Mouse (Mus musculus) myocyte (in vitro differentiated cells): ENCODE data around the gene Tbx5. TPM values are rescaled to one million over a fixed set of nuclear protein-coding genes. Genes with fewer than 3 reads are reported as not detected.

Experiments used
- H3K27me3 ChIP-seq: one replicate; pipeline ENCODE4 v1.6.1; 2011; ENCODE audit not compliant: control insufficient read depth, insufficient read depth, insufficient read length
- H3K36me3 ChIP-seq: one replicate; pipeline ENCODE4 v1.6.1; 2011; ENCODE audit not compliant: control insufficient read depth, insufficient read depth
- H3K4me2 ChIP-seq: one replicate; pipeline ENCODE4 v1.6.1; 2011; ENCODE audit warnings: low read depth, control low read depth
- H3K4me3 ChIP-seq: one replicate; pipeline ENCODE4 v1.5.1; 2011; ENCODE audit warnings: mild to moderate bottlenecking, control low read depth, moderate library complexity
- H3K79me2 ChIP-seq: one replicate; pipeline ENCODE4 v1.6.1; 2011; ENCODE audit not compliant: control insufficient read depth, insufficient read depth
- H3ac ChIP-seq: one replicate; pipeline ENCODE4 v1.6.1; 2011; ENCODE audit not compliant: control insufficient read depth, insufficient read length
- CEBPB ChIP-seq: IDR thresholded peaks from 2 replicates; pipeline ENCODE4 v1.6.1; 2011; ENCODE audit warnings: mild to moderate bottlenecking, moderate library complexity; ENCODE audit not compliant: poor library complexity, insufficient read depth, severe bottlenecking
- E2F4 ChIP-seq: IDR thresholded peaks from one replicate; pipeline ENCODE4 v1.6.1; 2011; ENCODE audit warnings: mild to moderate bottlenecking, control low read depth, moderate library complexity; ENCODE audit not compliant: insufficient read depth
- MAX ChIP-seq: IDR thresholded peaks from one replicate; pipeline ENCODE4 v1.6.1; 2011; ENCODE audit warnings: low read depth, mild to moderate bottlenecking, control low read depth
- MYOD1 ChIP-seq, 3 experiments: IDR thresholded peaks; one replicate each; pipeline ENCODE4 v1.6.1; 2011; ENCODE audit warnings: control low read depth in 2 of 3, low read depth in 2 of 3, mild to moderate bottlenecking in 2 of 3, moderate library complexity in 1 of 3; ENCODE audit not compliant: insufficient read length in 2 of 3, control insufficient read depth in 1 of 3
- MYOG ChIP-seq, 3 experiments: IDR thresholded peaks; one replicate each; pipeline ENCODE4 v1.6.1; 2011; ENCODE audit warnings: control low read depth in 2 of 3, low read depth in 2 of 3, mild to moderate bottlenecking in 2 of 3; ENCODE audit not compliant: insufficient read length in 2 of 3, control insufficient read depth in 1 of 3, insufficient read depth in 1 of 3
- POLR2A ChIP-seq: IDR thresholded peaks from one replicate; pipeline ENCODE4 v1.6.1; 2011; ENCODE audit warnings: low read depth, mild to moderate bottlenecking, control low read depth, moderate library complexity; ENCODE audit not compliant: insufficient read length
- POLR2AphosphoS2 ChIP-seq: IDR thresholded peaks from one replicate; pipeline ENCODE4 v1.6.1; 2011; ENCODE audit warnings: low read depth, control low read depth; ENCODE audit not compliant: insufficient read length
- REST ChIP-seq: IDR thresholded peaks from one replicate; pipeline ENCODE4 v1.6.1; 2011; ENCODE audit warnings: mild to moderate bottlenecking, control low read depth, moderate library complexity; ENCODE audit not compliant: insufficient read depth, insufficient read length
- SRF ChIP-seq: IDR thresholded peaks from one replicate; pipeline ENCODE4 v1.6.1; 2011; ENCODE audit warnings: low read depth; ENCODE audit not compliant: control insufficient read depth, insufficient read length
- TCF12 ChIP-seq: IDR thresholded peaks from one replicate; pipeline ENCODE4 v1.6.1; 2011; ENCODE audit warnings: mild to moderate bottlenecking, control low read depth; ENCODE audit not compliant: poor library complexity, insufficient read depth, severe bottlenecking
- TCF3 ChIP-seq: IDR thresholded peaks from one replicate; pipeline ENCODE4 v1.6.1; 2011; ENCODE audit warnings: low read depth, control low read depth; ENCODE audit not compliant: insufficient read length
- USF1 ChIP-seq: IDR thresholded peaks from one replicate; pipeline ENCODE4 v1.6.1; 2011; ENCODE audit warnings: low read depth, mild to moderate bottlenecking, control low read depth, moderate library complexity
- polyA plus RNA-seq: library from polyadenylated mRNA; unstranded; fragments of >200 nt; fragmentation: generic; extraction: Trizol; gene quantifications from one replicate; pipeline ENCODE4 v1.2.1, GENCODE M21; 2012; ENCODE audit warnings: missing spikeins

The Tbx5 gene
- polyA plus RNA-seq, 1 experiment = not detected

- TF ChIP-seq TCF12 = no peak
- no peak for TF ChIP-seq MYOG (IDR thresholded peaks at IDR 0.05; ENCODE audit: control insufficient read depth in 1 of 3, insufficient read depth in 1 of 3, insufficient read length in 2 of 3, low read depth in 2 of 3)
- TF ChIP-seq MYOD1 (IDR thresholded peaks at IDR 0.05; ENCODE audit: control insufficient read depth in 1 of 3, insufficient read length in 2 of 3, low read depth in 2 of 3) = no peak
- TF ChIP-seq POLR2A = no peak
- no peak for TF ChIP-seq POLR2AphosphoS2
- no peak for TF ChIP-seq USF1
- Histone ChIP-seq H3ac (no peak overlapping the region), H3K36me3 (no peaks in the 10 kb centered on the region), H3K27me3 (peaks cover 48% of the 10 kb centered on the region), H3K4me2 (no peak overlapping the region), H3K79me2 (no peaks in the 10 kb centered on the region), H3K4me3 (no peak overlapping the region)
These were observed 11.0 kb upstream of the Tbx5 start for GRCm38 (mm10) chr5:119821506-119821905.

- H3K4me2 ChIP-seq = no peak overlapping the region
- TF ChIP-seq TCF12 (no peak), USF1 (no peak), REST (no peak), MYOD1 (IDR thresholded peaks at IDR 0.05; ENCODE audit: control insufficient read depth in 1 of 3, insufficient read length in 2 of 3, low read depth in 2 of 3) (no peak), POLR2AphosphoS2 (no peak), CEBPB (no peak), MYOG (IDR thresholded peaks at IDR 0.05; ENCODE audit: control insufficient read depth in 1 of 3, insufficient read depth in 1 of 3, insufficient read length in 2 of 3, low read depth in 2 of 3) (no peak), TCF3 (no peak)
These were observed 5.1 kb upstream of the Tbx5 start for GRCm38 (mm10) chr5:119827341-119827740.

GRCm38 (mm10) chr5:119830611-119831010 is 1.9 kb upstream of the Tbx5 start:
- Histone ChIP-seq H3K36me3 (no peaks in the 10 kb centered on the region), H3K79me2 (no peaks in the 10 kb centered on the region), H3K4me3 (no peak overlapping the region), H3K4me2 (no peak overlapping the region), H3ac (no peak overlapping the region), H3K27me3 (peaks cover 49% of the 10 kb centered on the region)
- TF ChIP-seq MAX = no peak
- TF ChIP-seq USF1 = no peak
- TF ChIP-seq MYOD1 (IDR thresholded peaks at IDR 0.05; ENCODE audit: control insufficient read depth in 1 of 3, insufficient read length in 2 of 3, low read depth in 2 of 3) = no peak
- no peak for TF ChIP-seq CEBPB

More at GRCm38 (mm10) chr5:119827341-119827740, 5.1 kb upstream of the Tbx5 start:
- Histone ChIP-seq H3K4me3 (no peak overlapping the region), H3ac (no peak overlapping the region), H3K27me3 (peaks cover 46% of the 10 kb centered on the region), H3K36me3 (no peaks in the 10 kb centered on the region), H3K79me2 (no peaks in the 10 kb centered on the region)

GRCm38 (mm10) chr5:119831201-119831771 is 1.2 kb upstream of the Tbx5 start:
- H3K36me3 ChIP-seq = no peaks in the 10 kb centered on the region
- peaks cover 54% of the 10 kb centered on the region for H3K27me3 ChIP-seq
- H3K79me2 ChIP-seq = no peaks in the 10 kb centered on the region
- H3K4me3 ChIP-seq = no peak overlapping the region
- H3K4me2 ChIP-seq = no peak overlapping the region
- H3ac ChIP-seq = no peak overlapping the region
- no peak for TF ChIP-seq SRF
- TF ChIP-seq MYOG (IDR thresholded peaks at IDR 0.05; ENCODE audit: control insufficient read depth in 1 of 3, insufficient read depth in 1 of 3, insufficient read length in 2 of 3, low read depth in 2 of 3) = no peak
- no peak for TF ChIP-seq MAX
- no peak for TF ChIP-seq POLR2AphosphoS2
- TF ChIP-seq TCF3 = no peak
- no peak for TF ChIP-seq E2F4
- TF ChIP-seq REST = no peak
- TF ChIP-seq POLR2A = no peak
- no peak for TF ChIP-seq USF1
- no peak for TF ChIP-seq TCF12
- no peak for TF ChIP-seq CEBPB
- no peak for TF ChIP-seq MYOD1 (IDR thresholded peaks at IDR 0.05; ENCODE audit: control insufficient read depth in 1 of 3, insufficient read length in 2 of 3, low read depth in 2 of 3)

GRCm38 (mm10) chr5:119831791-119832478 is 533 bp upstream of the Tbx5 start:
- Histone ChIP-seq H3K4me3 (no peak overlapping the region), H3K79me2 (no peaks in the 10 kb centered on the region), H3ac (no peak overlapping the region), H3K4me2 (no peak overlapping the region), H3K27me3 (peaks cover 59% of the 10 kb centered on the region), H3K36me3 (no peaks in the 10 kb centered on the region)
- no peak for TF ChIP-seq MYOD1 (IDR thresholded peaks at IDR 0.05; ENCODE audit: control insufficient read depth in 1 of 3, insufficient read length in 2 of 3, low read depth in 2 of 3)
